Mouse (Mus musculus) ES-E14 (cell line): Measurements from ENCODE around the gene Rad51b. TPM values are rescaled to one million over a fixed set of nuclear protein-coding genes. Genes with fewer than 3 reads are reported as not detected.

Experiments
- DNase-seq: peaks from one replicate; pipeline ENCODE4 v3.0.0-alpha.2; 2013; ENCODE audit warnings: low read depth, low spot score
- H3K27ac ChIP-seq: 2 replicates; pipeline ENCODE4 v1.5.1; 2012; ENCODE audit warnings: low read depth, mild to moderate bottlenecking, low read length, moderate library complexity, mixed read lengths; ENCODE audit not compliant: poor library complexity, insufficient read depth, severe bottlenecking
- H3K36me3 ChIP-seq: 2 replicates; pipeline ENCODE4 v1.6.1; 2012; ENCODE audit warnings: mild to moderate bottlenecking, low read length, moderate library complexity, mixed read lengths; ENCODE audit not compliant: control insufficient read depth, poor library complexity, insufficient read depth, severe bottlenecking
- H3K4me1 ChIP-seq, 2 experiments: fragments of 150-350 bp in 1 of 2; sonication (generic) in 1 of 2; 2 replicates each; pipeline ENCODE4 v1.6.1; 2012; ENCODE audit warnings: low read length in 2 of 2, mild to moderate bottlenecking in 1 of 2, mixed read lengths in 1 of 2; ENCODE audit not compliant: control insufficient read depth in 2 of 2, insufficient read depth in 2 of 2, poor library complexity in 1 of 2
- H3K4me3 ChIP-seq, 2 experiments: fragments of 150-350 bp in 1 of 2; sonication (generic) in 1 of 2; 2 replicates each; pipeline ENCODE4 v1.5.1; 2012; ENCODE audit warnings: low read length in 2 of 2, low read depth in 1 of 2, mild to moderate bottlenecking in 1 of 2, mixed read lengths in 1 of 2; ENCODE audit not compliant: insufficient read depth in 1 of 2, poor library complexity in 1 of 2, severe bottlenecking in 1 of 2
- H3K9ac ChIP-seq: 2 replicates; pipeline ENCODE4 v1.6.1; 2012; ENCODE audit warnings: low read depth, mild to moderate bottlenecking, low read length, mixed read lengths; ENCODE audit not compliant: poor library complexity, insufficient read depth, severe bottlenecking
- H3K9me3 ChIP-seq: fragments of 150-350 bp; sonication (generic); 2 replicates; pipeline ENCODE4 v1.6.1; 2012; ENCODE audit warnings: low read depth, mild to moderate bottlenecking, low read length; ENCODE audit not compliant: control insufficient read depth, insufficient read depth
- CHD2 ChIP-seq: IDR thresholded peaks from 2 replicates; pipeline ENCODE4 v1.6.1; 2014; ENCODE audit warnings: mild to moderate bottlenecking, low read depth, low read length, inconsistent platforms
- HCFC1 ChIP-seq: IDR thresholded peaks from 2 replicates; pipeline ENCODE4 v1.6.1; 2012; ENCODE audit warnings: low read length, inconsistent platforms, borderline replicate concordance; ENCODE audit not compliant: insufficient read depth
- MAFK ChIP-seq: IDR thresholded peaks from 2 replicates; pipeline ENCODE4 v1.6.1; 2014; ENCODE audit warnings: mild to moderate bottlenecking, low read depth, low read length, inconsistent platforms; ENCODE audit not compliant: insufficient read depth
- ZC3H11A ChIP-seq: IDR thresholded peaks from 2 replicates; pipeline ENCODE4 v1.6.1; 2012; ENCODE audit warnings: low read depth, mild to moderate bottlenecking, inconsistent platforms, low read length, borderline replicate concordance
- ZNF384 ChIP-seq: IDR thresholded peaks from 2 replicates; pipeline ENCODE4 v1.6.1; 2012; ENCODE audit warnings: low read depth, low read length, inconsistent platforms
- in situ Hi-C, 2 experiments: fragments of 600-800 bp; cut with MboI; formaldehyde crosslinking; loops; one replicate each; pipeline ENCODE4 v1.15.1; 2025; ENCODE audit warnings: low sequenced_read_pairs in 2 of 2, inconsistent platforms in 1 of 2; ENCODE audit not compliant: unreplicated experiment in 2 of 2
- total RNA-seq: library from RNA; depleted of rRNA; stranded (reverse); fragments of 300-350 nt; gene quantifications from 2 replicates; pipeline ENCODE4 v1.2.3, GENCODE M21; 2012; rRNA removed

The Rad51b gene
- total RNA-seq, 1 experiment: 6.7 TPM

DNA sequence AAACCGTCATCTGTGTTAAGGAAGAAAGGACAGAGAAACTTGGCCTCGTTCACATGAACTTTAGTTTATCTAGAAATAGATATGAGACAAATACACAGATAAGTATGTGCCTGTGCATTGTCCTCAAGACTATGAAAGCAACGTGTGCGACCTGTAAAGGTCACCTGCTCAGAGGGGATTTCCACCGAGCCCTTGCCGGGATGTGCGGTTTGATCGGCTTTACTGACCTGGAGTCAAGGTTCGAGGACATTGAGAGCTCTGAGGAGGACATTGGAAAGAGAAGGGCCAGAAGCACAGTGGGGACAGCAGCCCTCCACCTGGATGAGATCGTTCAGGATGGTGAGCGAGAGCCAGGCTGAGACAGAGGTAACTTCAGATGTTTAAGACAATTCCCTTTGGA, 561.3 kb downstream of the Rad51b start:
- H3K9me3 ChIP-seq: no peaks in the 10 kb centered on the region
- no peak for DNase-seq
- peaks cover 0 to 2% of the 10 kb centered on the region in 2 experiments; a peak in 1 of 4 replicates for H3K4me1 ChIP-seq
- in situ Hi-C loops: no loop called here
- H3K9ac ChIP-seq: no peak overlapping the region
- TF ChIP-seq ZC3H11A (no peak), ZNF384 (no peak), MAFK (no peak), HCFC1 (no peak), CHD2 (no peak)
- H3K36me3 ChIP-seq: no peaks in the 10 kb centered on the region
- H3K27ac ChIP-seq: no peak overlapping the region
- H3K4me3 ChIP-seq: no peak overlapping the region

DNA sequence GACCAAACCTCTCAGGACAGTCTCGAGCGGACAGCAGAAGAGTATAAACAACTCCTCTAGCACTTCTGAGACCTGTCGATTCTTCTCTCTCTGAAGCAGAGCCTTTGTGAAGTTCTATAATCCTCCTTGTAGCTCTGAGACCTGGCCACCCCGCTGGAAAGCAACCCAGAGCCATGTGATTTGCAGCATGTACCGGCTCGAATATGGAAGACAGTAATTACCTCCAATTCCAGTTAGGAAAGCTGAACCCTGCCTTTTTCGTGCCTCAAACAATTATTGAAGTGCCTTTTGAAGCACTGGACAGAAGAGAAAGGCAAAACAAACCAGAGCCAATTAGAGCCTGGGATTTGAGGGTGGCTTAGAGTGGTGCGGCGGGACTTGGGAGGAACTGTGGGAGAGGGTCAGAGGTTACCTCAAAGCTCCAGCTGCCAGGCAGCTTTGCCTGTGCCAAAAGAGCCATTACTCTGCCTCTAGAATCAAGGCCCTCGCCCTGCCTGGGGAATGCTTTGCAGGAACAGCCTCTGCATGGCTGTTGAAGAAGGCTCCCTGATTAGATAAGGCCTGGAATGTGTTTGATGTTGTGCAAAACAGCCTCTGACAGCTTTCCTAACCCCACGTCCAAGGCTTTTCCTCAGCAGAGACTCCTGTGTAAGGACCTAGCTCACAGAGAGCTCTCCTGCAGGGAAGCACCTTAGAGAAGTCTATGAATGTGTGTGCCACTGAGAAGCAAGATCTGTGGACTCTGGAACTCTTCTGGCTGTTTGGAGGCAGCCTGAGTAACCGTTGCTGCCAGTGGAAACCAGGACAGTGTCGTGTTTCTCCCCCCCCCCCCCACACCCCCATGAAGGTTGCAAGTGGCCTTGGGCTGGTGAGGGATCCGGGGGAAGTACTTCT, 562.5 kb downstream of the Rad51b start:
- no peaks in the 10 kb centered on the region for H3K36me3 ChIP-seq
- TF ChIP-seq ZC3H11A (no peak), HCFC1 (no peak), CHD2 (no peak), ZNF384 (no peak), MAFK (no peak)
- in situ Hi-C loops: no loop called here
- H3K27ac ChIP-seq: no peak overlapping the region
- H3K9me3 ChIP-seq: no peaks in the 10 kb centered on the region
- no peak overlapping the region for H3K9ac ChIP-seq
- DNase-seq: no peak
- peaks cover 0 to 2% of the 10 kb centered on the region in 2 experiments; a peak in 1 of 4 replicates for H3K4me1 ChIP-seq
- H3K4me3 ChIP-seq: no peak overlapping the region

DNA sequence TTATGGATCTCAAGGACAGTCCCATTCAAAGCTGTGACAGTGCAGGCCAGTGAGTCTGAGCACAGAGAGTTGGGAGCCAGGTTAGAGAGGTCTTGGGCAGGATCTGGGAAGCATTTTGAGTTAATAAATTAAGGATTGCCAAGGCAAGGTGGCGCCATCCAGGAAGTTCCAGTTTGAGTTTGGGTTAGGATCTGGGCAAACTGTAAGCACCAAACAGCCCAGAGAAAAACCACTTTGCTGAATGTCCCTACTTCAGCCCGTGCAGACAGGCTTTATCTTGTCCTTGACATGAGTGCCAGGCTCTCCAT, 563.1 kb downstream of the Rad51b start:
- in situ Hi-C loops: no loop called here
- no peaks in the 10 kb centered on the region for H3K36me3 ChIP-seq
- no peak overlapping the region for H3K9ac ChIP-seq
- H3K4me3 ChIP-seq: no peak overlapping the region
- H3K27ac ChIP-seq: no peak overlapping the region
- H3K4me1 ChIP-seq: peaks cover 0 to 4% of the 10 kb centered on the region in 2 experiments; a peak in 1 of 4 replicates
- no peak for TF ChIP-seq ZNF384
- TF ChIP-seq CHD2: no peak
- no peak for TF ChIP-seq MAFK
- no peak for TF ChIP-seq ZC3H11A
- TF ChIP-seq HCFC1: no peak
- no peaks in the 10 kb centered on the region for H3K9me3 ChIP-seq
- DNase-seq: no peak

Other genes with a start within 250 kb of the Rad51b start
- 14.8 and 17.0 TPM in 2 replicates for gene Pigh, start 207.6 kb upstream of the Rad51b start, total RNA-seq
- gene Arg2, start 166.5 kb upstream of the Rad51b start, total RNA-seq: 4.0 and 5.3 TPM in 2 replicates
- 40.9 and 65.5 TPM in 2 replicates for gene Vti1b, start 124.6 kb upstream of the Rad51b start, total RNA-seq
- gene Rdh11, start 105.0 kb upstream of the Rad51b start, total RNA-seq: 33.5 and 75.6 TPM in 2 replicates
- 1.2 and 1.4 TPM in 2 replicates for gene Rdh12, start 88.4 kb upstream of the Rad51b start, total RNA-seq
- 22.8 and 30.8 TPM in 2 replicates for gene Zfyve26, start 978 bp upstream of the Rad51b start, total RNA-seq